Mouse (Mus musculus) bone marrow, adult 2 months (tissue): ENCODE measurements around the gene Eif2d.

ENCODE experiments used
- CTCF ChIP-seq: fragments of 200-500 bp; IDR thresholded peaks from 2 replicates; pipeline ENCODE4 v1.5.1; 2011; ENCODE audit warnings: low read length, control low read depth; ENCODE audit not compliant: control insufficient read depth, insufficient read depth
- POLR2A ChIP-seq: fragments of 200-500 bp; IDR thresholded peaks from 2 replicates; pipeline ENCODE4 v1.6.1; 2011; ENCODE audit warnings: low read depth, mild to moderate bottlenecking, control low read depth, low read length, borderline replicate concordance; ENCODE audit not compliant: control insufficient read depth

- TF ChIP-seq CTCF (no peak), POLR2A (no peak)
These were observed 22.2 kb downstream of the Eif2d start for GRCm38 (mm10) chr1:131175189-131175588.
